Mouse (Mus musculus) stomach, postnatal 0 days (tissue): ENCODE data around the gene Card19.

ENCODE experiments used
- CTCF ChIP-seq: IDR thresholded peaks from 2 replicates; pipeline ENCODE4 v1.5.1; 2016; ENCODE audit warnings: antibody characterized with exemption, low read depth, mild to moderate bottlenecking, moderate library complexity
- EP300 ChIP-seq: optimal IDR thresholded peaks from 2 replicates; pipeline ENCODE3; 2016; ENCODE audit warnings: antibody characterized with exemption

DNA sequence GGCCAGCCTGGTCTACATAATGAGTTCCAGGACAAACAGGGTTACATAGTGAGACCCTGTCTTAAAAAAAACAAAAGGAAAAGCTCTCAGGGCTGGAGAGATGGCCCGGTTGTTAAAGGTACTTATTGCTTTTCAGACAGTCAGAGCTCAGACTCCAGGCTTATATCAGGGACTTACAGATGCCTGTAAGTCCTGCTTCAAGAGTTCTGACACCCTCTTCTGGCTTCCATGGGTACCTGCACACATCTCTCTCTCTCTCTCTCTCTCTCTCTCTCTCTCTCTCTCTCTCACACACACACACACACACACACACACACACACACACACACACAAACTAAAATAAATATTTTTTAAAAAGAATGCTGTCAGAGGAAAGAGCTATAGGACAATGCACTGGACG, 54.6 kb downstream of the Card19 start:
- TF ChIP-seq CTCF (peak; percentile 54), EP300 (no peak)
